Mouse (Mus musculus) kidney, embryonic 16.5 days (tissue): Measurements from ENCODE around the gene Il2rb. TPM values are rescaled to one million over a fixed set of nuclear protein-coding genes. Genes with fewer than 3 reads are reported as not detected.

Experiments
- ATAC-seq: fragments of 200-750 bp; cut with Nextera tagmentation; 2 replicates; pipeline ENCODE4 v1.8.0; 2017; ENCODE audit warnings: moderate TSS enrichment; ENCODE audit not compliant: low FRiP score, low TSS enrichment
- H3K27ac ChIP-seq: fragments of 300-500 bp; sonication (generic); 2 replicates; pipeline ENCODE4 v1.5.1; 2014; ENCODE audit warnings: low read length
- H3K27me3 ChIP-seq: fragments of 300-500 bp; sonication (generic); 2 replicates; pipeline ENCODE4 v1.6.1; 2014; ENCODE audit warnings: low read length, control low read depth, mixed read lengths; ENCODE audit not compliant: insufficient read depth
- H3K36me3 ChIP-seq: fragments of 300-500 bp; sonication (generic); 2 replicates; pipeline ENCODE4 v1.6.1; 2014; ENCODE audit warnings: low read length, control low read depth, mixed read lengths; ENCODE audit not compliant: insufficient read depth
- H3K4me1 ChIP-seq: fragments of 300-500 bp; sonication (generic); 2 replicates; pipeline ENCODE4 v1.6.1; 2014; ENCODE audit warnings: low read length, control low read depth, mixed read lengths; ENCODE audit not compliant: insufficient read depth
- H3K4me2 ChIP-seq: fragments of 300-500 bp; sonication (generic); replicated peaks from 2 replicates; pipeline ENCODE4 v1.6.1; 2014; ENCODE audit warnings: low read depth, low read length
- H3K4me3 ChIP-seq: fragments of 300-500 bp; sonication (generic); 2 replicates; pipeline ENCODE4 v1.5.1; 2014; ENCODE audit warnings: mild to moderate bottlenecking, low read length
- H3K9ac ChIP-seq: fragments of 300-500 bp; sonication (generic); replicated peaks from 2 replicates; pipeline ENCODE4 v1.6.1; 2014; ENCODE audit warnings: low read length
- H3K9me3 ChIP-seq: fragments of 300-500 bp; sonication (generic); 2 replicates; pipeline ENCODE4 v1.6.1; 2016; ENCODE audit warnings: low read length, control low read depth
- whole genome bisulfite sequencing: fragments of 180-500 bp; shearing (Covaris S2); extraction: QIAGEN DNeasy Blood & Tissue Kit; methylation state at CpG from one replicate; pipeline ENCODE4 v1.1.7; 2014; 5-methylcytosine and 5-hydroxymethylcytosine counted together
- polyA plus RNA-seq: library from polyadenylated mRNA; unstranded; fragments of >200 nt; fragmentation: Nextera tagmentation; extraction: Ambion mirVana; gene quantifications from 2 replicates; pipeline ENCODE4 v1.2.1, GENCODE M21; 2015

Il2rb gene
- polyA plus RNA-seq, 1 experiment from 2014 or later, result 0.54 TPM

DNA sequence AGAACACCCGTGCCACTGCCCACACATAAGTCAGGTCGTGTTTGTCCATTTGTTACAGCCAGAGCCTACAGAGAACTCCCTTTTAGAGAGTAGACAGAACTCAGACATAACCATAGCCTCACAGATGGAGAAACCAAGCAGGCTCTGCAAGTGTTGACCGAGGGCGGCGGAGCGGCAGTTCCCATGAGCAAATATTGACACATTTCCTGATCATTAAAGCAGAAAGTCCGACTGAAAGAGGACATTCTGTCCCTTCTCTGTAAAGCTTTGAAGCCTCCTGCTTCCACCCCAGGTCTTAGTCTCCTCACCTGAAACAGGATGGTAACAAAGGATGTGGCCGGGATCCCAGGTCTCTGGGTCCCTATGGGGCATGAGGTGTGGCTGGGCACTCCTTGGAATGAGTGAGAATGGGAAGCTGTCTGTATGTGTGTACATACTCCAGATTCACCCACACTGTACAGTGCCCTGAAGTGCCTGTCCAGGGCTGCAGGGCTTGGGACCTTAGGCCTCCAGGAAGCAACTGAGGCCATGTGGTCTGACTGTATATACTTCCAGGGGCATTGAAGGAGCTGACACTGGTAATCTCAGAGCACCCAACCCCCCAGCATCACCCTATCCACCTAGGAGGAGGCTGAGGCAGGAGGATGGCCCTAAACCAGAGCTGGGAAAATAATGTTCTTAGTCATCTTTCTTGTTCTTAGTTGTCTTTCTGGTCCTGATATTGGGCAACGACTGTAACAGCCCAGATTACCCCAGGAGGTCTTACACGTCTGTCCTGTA is 37.7 kb upstream of the Il2rb start:
- Histone ChIP-seq H3K9ac (no peak overlapping the region), H3K4me1 (peaks cover 45% of the 10 kb centered on the region), H3K27ac (no peak overlapping the region), H3K27me3 (no peaks in the 10 kb centered on the region), H3K36me3 (no peaks in the 10 kb centered on the region), H3K9me3 (no peaks in the 10 kb centered on the region), H3K4me3 (no peak overlapping the region), H3K4me2 (no peak overlapping the region; the same call in 1 of the 2 replicates)
- WGBS, result 72% methylated on average over 10 of the region's 10 CpGs
- no peak for ATAC-seq

DNA sequence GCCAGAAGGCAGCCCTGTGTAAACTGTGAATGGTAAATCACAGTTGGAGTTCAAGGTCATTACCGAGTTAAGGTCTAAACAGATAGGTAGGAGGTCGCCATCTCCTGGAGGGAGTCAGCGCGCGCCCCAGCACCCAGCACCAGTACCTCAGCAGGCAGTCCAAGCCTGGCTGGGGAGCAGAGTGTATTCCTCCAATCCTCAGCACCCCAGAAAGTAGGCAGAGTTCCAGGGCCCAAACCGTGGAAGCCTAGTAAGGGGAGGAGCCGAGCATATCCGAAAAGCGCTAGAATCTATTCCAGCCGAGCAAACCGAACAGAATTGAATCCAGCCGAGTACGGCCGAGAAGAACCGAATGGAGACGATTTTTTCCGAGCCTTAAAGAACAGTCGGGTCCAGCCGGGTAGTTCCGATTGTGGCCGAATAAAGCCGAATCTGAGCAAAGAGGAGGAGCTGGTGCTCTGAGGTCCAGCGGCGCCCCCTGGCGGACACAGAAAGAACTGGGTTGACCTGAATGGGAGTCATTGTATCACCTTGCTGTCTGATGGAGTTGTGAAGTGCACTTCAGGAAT is 36.9 kb upstream of the Il2rb start:
- Histone ChIP-seq H3K4me3 (peak overlapping the region; percentile 45), H3K9me3 (no peaks in the 10 kb centered on the region), H3K36me3 (no peaks in the 10 kb centered on the region), H3K4me2 (peak overlapping the region; percentile 56), H3K4me1 (peaks cover 52% of the 10 kb centered on the region), H3K9ac (peak overlapping the region; percentile 70), H3K27me3 (no peaks in the 10 kb centered on the region), H3K27ac (peak overlapping the region; percentile 85)
- WGBS, result 0% methylated on average over 25 of the region's 25 CpGs
- peak; percentile 71 for ATAC-seq

DNA sequence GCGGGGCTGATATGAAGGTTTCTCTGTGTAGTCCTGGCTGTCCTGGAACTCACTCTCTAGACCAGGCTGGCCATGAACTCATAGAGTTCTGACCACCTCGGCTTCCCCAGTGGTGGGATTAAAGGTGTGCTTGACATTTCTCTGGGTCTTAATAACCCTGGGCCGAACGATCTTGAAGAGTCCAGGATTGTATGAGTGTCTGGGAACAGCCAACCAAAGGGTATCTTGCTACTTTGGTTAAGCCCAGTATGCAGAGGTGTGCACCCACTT is 36.3 kb upstream of the Il2rb start:
- ATAC-seq, result no peak
- peak overlapping the region; percentile 45 for H3K4me3 ChIP-seq
- H3K9ac ChIP-seq, result peak overlapping the region; percentile 70
- H3K36me3 ChIP-seq, result no peaks in the 10 kb centered on the region
- WGBS, result 82% methylated on average over 4 of the region's 4 CpGs
- H3K9me3 ChIP-seq, result no peaks in the 10 kb centered on the region
- peaks cover 54% of the 10 kb centered on the region for H3K4me1 ChIP-seq
- H3K27me3 ChIP-seq, result no peaks in the 10 kb centered on the region
- H3K27ac ChIP-seq, result peak overlapping the region; percentile 85
- H3K4me2 ChIP-seq, result peak overlapping the region; percentile 56

- Histone ChIP-seq H3K4me1 (peaks cover 54% of the 10 kb centered on the region), H3K36me3 (no peaks in the 10 kb centered on the region), H3K4me3 (peak within 1 kb of the TSS; percentile 45), H3K4me2 (peak within 1 kb of the TSS; percentile 56), H3K27me3 (no peaks in the 10 kb centered on the region), H3K9me3 (no peaks in the 10 kb centered on the region), H3K27ac (peak within 1 kb of the TSS; percentile 85), H3K9ac (peak within 1 kb of the TSS; percentile 70)
- 65% methylated on average over 17 of the region's 17 CpGs for WGBS
- no peak for ATAC-seq
These were observed 35.8 kb upstream of the Il2rb start, which contains the start of gene C1qtnf6 for GRCm38 (mm10) chr15:78530671-78531450. Gene C1qtnf6, minus strand, starts transcription at chr15:78531416.

DNA sequence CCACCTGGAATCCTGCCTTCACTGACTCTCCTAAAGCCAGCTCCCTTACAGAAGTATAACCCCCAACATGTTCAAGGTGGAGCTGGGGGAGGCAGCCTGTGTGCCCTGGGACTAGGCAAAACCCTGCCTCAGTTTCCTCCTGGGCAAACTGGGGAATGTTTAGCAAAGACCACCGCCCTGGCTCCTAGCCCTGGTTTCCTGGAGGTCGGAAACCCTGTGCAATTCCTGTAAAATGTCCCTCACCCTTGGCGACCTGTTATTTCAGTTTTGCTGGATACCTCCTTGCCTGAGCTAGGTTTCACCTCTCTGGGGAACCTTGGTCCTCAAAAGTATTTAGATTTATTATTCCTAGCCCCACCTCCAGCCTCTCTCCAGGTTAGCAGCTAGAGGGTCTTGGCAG is 35.1 kb upstream of the Il2rb start:
- Histone ChIP-seq H3K9me3 (no peaks in the 10 kb centered on the region), H3K4me2 (peak overlapping the region; percentile 62), H3K4me3 (no peak overlapping the region), H3K27ac (peak overlapping the region; percentile 88), H3K36me3 (no peaks in the 10 kb centered on the region), H3K27me3 (no peaks in the 10 kb centered on the region), H3K9ac (peak overlapping the region; percentile 72; the same call in 1 of the 2 replicates), H3K4me1 (peaks cover 54% of the 10 kb centered on the region)
- ATAC-seq, result no peak
- 58% methylated on average over 3 of the region's 3 CpGs for WGBS

DNA sequence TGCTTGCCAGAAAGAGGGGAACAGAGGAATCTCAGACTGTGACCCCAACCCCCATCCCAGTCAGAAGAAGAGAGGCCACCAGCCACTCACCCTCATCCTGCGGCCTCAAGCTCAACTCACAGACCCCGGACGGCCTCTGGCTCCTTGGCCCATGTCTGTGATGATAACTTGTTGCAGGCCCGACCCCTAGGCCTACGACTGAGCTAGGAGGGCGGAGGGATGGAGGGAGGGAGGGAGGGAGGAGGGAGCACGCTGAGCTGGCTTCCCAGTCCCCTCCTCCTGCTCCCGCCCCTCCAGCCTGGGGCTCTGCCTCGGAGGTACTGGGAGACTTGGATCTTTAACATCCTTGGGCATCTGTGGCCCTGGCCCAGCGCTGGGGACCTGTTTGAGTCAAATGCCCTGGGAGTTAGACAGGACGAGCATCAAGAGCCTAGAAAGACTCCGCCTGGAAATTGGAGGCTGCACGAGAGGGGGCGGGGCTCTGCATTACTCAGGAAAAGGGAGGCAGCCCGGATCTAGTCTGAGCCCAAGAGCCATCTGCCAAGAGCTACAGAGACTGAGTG is 34.4 kb upstream of the Il2rb start:
- Histone ChIP-seq H3K4me2 (peak overlapping the region; percentile 62), H3K36me3 (no peaks in the 10 kb centered on the region), H3K9me3 (no peaks in the 10 kb centered on the region), H3K27ac (peak overlapping the region; percentile 88), H3K4me1 (peaks cover 54% of the 10 kb centered on the region), H3K27me3 (no peaks in the 10 kb centered on the region), H3K4me3 (peak overlapping the region; percentile 44), H3K9ac (peak overlapping the region; percentile 72)
- ATAC-seq, result peak; percentile 72
- 0% methylated on average over 15 of the region's 15 CpGs for WGBS

DNA sequence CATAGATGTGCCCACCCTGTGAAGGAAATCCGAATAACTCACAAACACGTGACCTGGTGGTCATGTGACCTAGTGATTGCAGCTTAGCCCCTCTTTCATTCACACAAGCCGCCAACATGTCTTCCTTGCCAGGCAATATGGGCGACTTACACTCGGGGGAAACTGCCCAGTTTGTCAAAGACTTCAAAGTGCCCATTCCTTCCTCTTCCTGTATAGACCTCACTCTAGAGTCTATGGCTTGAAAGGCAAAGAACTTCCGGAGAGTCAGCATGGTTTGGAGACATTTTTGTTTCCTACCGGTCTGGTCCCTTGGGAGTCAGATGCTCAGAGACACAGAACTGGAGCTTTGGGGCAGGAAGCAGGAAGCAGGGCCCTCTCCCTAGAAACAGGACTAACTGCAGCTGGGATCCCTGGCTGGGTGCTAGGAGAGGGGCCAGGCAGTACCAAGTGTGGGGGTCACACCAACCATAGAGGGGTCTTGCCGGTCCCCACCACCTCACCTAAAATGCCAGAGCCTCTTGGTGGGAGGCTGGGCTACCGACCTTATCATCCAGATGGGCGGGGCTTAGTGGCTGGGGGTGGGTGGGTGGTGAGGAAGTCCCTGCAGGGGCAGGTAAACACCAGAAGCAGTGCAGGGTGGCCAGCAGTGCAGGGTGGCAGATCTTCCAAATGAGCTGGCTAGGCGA is 33.8 kb upstream of the Il2rb start:
- H3K4me1 ChIP-seq, result peaks cover 54% of the 10 kb centered on the region
- H3K27me3 ChIP-seq, result no peaks in the 10 kb centered on the region
- H3K27ac ChIP-seq, result peak overlapping the region; percentile 88
- 33% methylated on average over 11 of the region's 11 CpGs for WGBS
- ATAC-seq, result no peak
- H3K9me3 ChIP-seq, result no peaks in the 10 kb centered on the region
- peak overlapping the region; percentile 44 for H3K4me3 ChIP-seq
- H3K9ac ChIP-seq, result peak overlapping the region; percentile 72
- no peaks in the 10 kb centered on the region for H3K36me3 ChIP-seq
- H3K4me2 ChIP-seq, result peak overlapping the region; percentile 62

DNA sequence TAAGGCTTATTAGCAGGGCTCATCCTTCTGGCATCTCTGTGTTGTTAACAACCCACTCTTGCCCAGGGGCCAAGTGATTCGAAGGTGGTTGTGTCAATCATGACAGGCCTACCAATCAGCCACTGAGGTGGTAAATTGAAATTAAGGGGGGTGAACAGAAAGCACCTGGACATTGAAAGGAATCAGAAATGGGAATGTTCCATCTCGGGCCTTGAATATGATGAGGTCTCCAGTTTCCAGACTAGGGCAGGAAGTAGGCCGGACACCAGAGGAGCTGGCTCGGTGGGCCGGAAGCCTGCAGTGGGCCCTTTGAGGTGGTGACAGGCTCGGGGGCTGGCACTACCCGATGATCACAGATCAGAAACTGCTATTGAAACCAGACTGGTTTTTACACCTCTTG is 32.9 kb upstream of the Il2rb start:
- Histone ChIP-seq H3K9me3 (no peaks in the 10 kb centered on the region), H3K9ac (no peak overlapping the region), H3K27me3 (no peaks in the 10 kb centered on the region), H3K4me3 (no peak overlapping the region), H3K36me3 (no peaks in the 10 kb centered on the region), H3K27ac (peak overlapping the region; percentile 35; the same call in 1 of the 2 replicates), H3K4me2 (no peak overlapping the region), H3K4me1 (peaks cover 54% of the 10 kb centered on the region)
- ATAC-seq, result no peak
- WGBS, result 72% methylated on average over 7 of the region's 7 CpGs

DNA sequence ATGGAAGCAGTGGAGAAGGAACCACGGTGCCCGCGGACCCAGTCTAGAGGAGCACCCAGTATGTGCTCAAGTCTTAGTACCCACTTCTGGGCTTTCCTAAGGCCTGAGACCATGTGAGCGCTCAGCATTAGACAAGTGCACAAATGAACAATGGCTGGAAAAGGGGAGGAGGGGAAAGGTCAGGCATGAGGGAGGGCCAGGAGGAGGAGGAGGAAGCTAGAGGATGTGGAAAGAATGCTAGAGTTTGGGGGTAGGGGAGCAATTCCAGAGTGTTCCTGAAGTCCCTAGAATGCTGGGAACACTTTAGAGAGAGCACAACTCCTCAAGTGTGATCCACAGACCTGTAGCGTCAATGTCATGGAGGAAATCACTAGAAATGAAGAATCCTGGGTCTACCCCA is 29.1 kb upstream of the Il2rb start:
- no peak overlapping the region for H3K4me2 ChIP-seq
- H3K4me3 ChIP-seq, result no peak overlapping the region
- WGBS, result 81% methylated on average over 5 of the region's 5 CpGs
- H3K4me1 ChIP-seq, result peaks cover 22% of the 10 kb centered on the region
- H3K9me3 ChIP-seq, result no peaks in the 10 kb centered on the region
- H3K27me3 ChIP-seq, result no peaks in the 10 kb centered on the region
- no peak overlapping the region for H3K9ac ChIP-seq
- no peak for ATAC-seq
- no peak overlapping the region for H3K27ac ChIP-seq
- no peaks in the 10 kb centered on the region for H3K36me3 ChIP-seq
